Mouse (Mus musculus): ENCODE results near the gene Spata48. TPM values are rescaled to one million over a fixed set of nuclear protein-coding genes. Genes with fewer than 3 reads are reported as not detected.

Spata48 gene
- polyA plus RNA-seq, 1 experiment from 2014 or later = 1.7 TPM

DNA sequence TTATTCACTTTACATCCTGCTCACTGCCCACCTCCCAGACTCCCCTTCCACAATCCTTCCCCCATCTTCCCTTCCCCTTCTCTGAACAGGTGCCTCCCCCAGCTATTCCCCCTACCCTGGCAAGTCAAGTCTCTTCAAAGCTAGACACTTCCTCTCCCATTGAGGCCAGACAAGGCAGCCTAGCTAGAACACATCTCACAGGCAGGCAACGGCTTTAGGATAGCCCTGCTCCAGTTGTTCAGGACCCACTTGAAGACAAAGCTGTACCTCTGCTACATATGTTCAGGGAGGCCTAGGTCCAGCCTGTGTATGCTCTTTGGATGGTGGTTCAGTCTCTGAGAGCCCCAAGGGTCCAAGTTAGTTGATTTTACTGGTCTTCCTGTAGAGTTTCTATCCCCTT, 94.3 kb downstream of the Spata48 start:
- no peak overlapping the region for H3K4me3 ChIP-seq (ENCODE audit: low read length)

DNA sequence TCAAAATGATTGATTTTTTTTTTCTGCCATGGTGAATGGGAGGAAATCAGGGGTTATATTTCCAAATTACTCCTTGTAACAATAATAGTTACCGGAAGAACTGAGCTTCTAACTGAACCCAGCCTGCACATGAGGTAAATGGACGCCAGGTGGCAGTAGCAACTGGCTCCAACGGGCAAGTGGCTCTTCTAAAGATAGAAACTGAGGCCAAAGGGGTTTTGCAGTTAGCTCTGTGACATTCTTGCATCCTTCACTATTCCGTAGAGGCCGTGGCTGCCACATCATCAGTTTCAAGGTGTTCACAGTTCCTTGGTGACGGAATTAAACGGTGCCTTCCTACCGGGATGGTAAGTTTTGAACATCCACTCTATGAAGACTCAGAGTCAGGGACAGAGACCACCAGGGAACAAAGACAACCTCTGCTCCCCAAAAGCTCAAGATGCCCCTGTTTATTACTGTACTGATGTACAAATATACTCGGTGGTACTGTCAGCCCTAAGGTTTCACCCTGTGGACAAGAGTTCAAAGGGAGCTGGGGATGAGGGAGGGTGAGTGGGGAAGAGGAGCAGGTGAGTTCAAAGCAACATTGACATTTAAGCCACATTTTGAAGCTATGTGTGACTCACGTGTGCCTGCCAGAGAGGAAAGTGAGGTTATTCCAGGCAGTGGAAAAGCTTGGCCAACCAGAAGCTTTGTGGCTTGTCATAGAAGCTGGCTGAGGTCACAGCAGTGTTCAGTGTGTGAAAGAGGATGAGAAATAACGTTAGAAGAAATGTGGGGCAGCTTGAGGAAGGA, 95.5 kb downstream of the Spata48 start:
- Histone ChIP-seq H3K27me3 (ENCODE audit: control insufficient read depth, insufficient read depth, low read length) (no peaks in the 10 kb centered on the region), H3K4me1 (ENCODE audit: control insufficient read depth, insufficient read depth, low read length) (no peaks in the 10 kb centered on the region), H3K27ac (ENCODE audit: low read length) (no peak overlapping the region), H3K4me3 (ENCODE audit: low read length) (no peak overlapping the region), H3K36me3 (ENCODE audit: control insufficient read depth, insufficient read depth) (no peaks in the 10 kb centered on the region), H3K9me3 (replicated peaks; ENCODE audit: control insufficient read depth, low read length) (no peaks in the 10 kb centered on the region), H3K9ac (ENCODE audit: low read length) (no peak overlapping the region), H3K4me2 (ENCODE audit: low read depth, low read length) (no peak overlapping the region)
- 30% methylated on average over 11 of the region's 11 CpGs for WGBS
- 0 out of 2 replicates have a peak, but pooled peaks have one; percentile 37 for ATAC-seq (replicated peaks; ENCODE audit: extremely low read depth, insufficient read depth, low FRiP score)

More for the DNA sequence above, 94.3 kb downstream of the Spata48 start:
- no peaks in the 10 kb centered on the region for H3K4me1 ChIP-seq (ENCODE audit: control insufficient read depth, insufficient read depth, low read length)
- WGBS = 71% methylated on average over 1 of the region's 1 CpGs
- no peak overlapping the region for H3K9ac ChIP-seq (ENCODE audit: low read length)
- no peak for ATAC-seq (replicated peaks; ENCODE audit: extremely low read depth, insufficient read depth, low FRiP score)
- no peak overlapping the region for H3K27ac ChIP-seq (ENCODE audit: low read length)
- H3K27me3 ChIP-seq (ENCODE audit: control insufficient read depth, insufficient read depth, low read length) = no peaks in the 10 kb centered on the region
- no peaks in the 10 kb centered on the region for H3K9me3 ChIP-seq (replicated peaks; ENCODE audit: control insufficient read depth, low read length)
- H3K4me2 ChIP-seq (ENCODE audit: low read depth, low read length) = no peak overlapping the region
- no peaks in the 10 kb centered on the region for H3K36me3 ChIP-seq (ENCODE audit: control insufficient read depth, insufficient read depth)

- Histone ChIP-seq H3K4me3 (ENCODE audit: low read length) (no peak overlapping the region), H3K9ac (ENCODE audit: low read length) (no peak overlapping the region), H3K27ac (ENCODE audit: low read length) (no peak overlapping the region), H3K36me3 (ENCODE audit: control insufficient read depth, insufficient read depth) (no peaks in the 10 kb centered on the region), H3K27me3 (ENCODE audit: control insufficient read depth, insufficient read depth, low read length) (no peaks in the 10 kb centered on the region), H3K4me1 (ENCODE audit: control insufficient read depth, insufficient read depth, low read length) (no peaks in the 10 kb centered on the region), H3K9me3 (replicated peaks; ENCODE audit: control insufficient read depth, low read length) (no peaks in the 10 kb centered on the region), H3K4me2 (ENCODE audit: low read depth, low read length) (no peak overlapping the region)
- WGBS = 56% methylated on average over 3 of the region's 3 CpGs
- no peak for ATAC-seq (replicated peaks; ENCODE audit: extremely low read depth, insufficient read depth, low FRiP score)
Observed at GRCm38 (mm10) chr11:11558662-11559061, 96.8 kb downstream of the Spata48 start.

GRCm38 (mm10) chr11:11559099-11559686, 97.3 kb downstream of the Spata48 start:
- Histone ChIP-seq H3K27ac (ENCODE audit: low read length) (no peak overlapping the region), H3K36me3 (ENCODE audit: control insufficient read depth, insufficient read depth) (no peaks in the 10 kb centered on the region), H3K27me3 (ENCODE audit: control insufficient read depth, insufficient read depth, low read length) (no peaks in the 10 kb centered on the region), H3K9ac (ENCODE audit: low read length) (no peak overlapping the region), H3K9me3 (replicated peaks; ENCODE audit: control insufficient read depth, low read length) (no peaks in the 10 kb centered on the region), H3K4me2 (ENCODE audit: low read depth, low read length) (no peak overlapping the region), H3K4me1 (ENCODE audit: control insufficient read depth, insufficient read depth, low read length) (no peaks in the 10 kb centered on the region), H3K4me3 (ENCODE audit: low read length) (no peak overlapping the region)
- WGBS = 77% methylated on average over 7 of the region's 7 CpGs
- ATAC-seq (replicated peaks; ENCODE audit: extremely low read depth, insufficient read depth, low FRiP score) = no peak

GRCm38 (mm10) chr11:11561118-11561517, 99.2 kb downstream of the Spata48 start:
- H3K9ac ChIP-seq (ENCODE audit: low read length) = no peak overlapping the region
- H3K9me3 ChIP-seq (replicated peaks; ENCODE audit: control insufficient read depth, low read length) = no peaks in the 10 kb centered on the region
- WGBS = 84% methylated on average over 6 of the region's 6 CpGs
- H3K4me3 ChIP-seq (ENCODE audit: low read length) = no peak overlapping the region
- no peak for ATAC-seq (replicated peaks; ENCODE audit: extremely low read depth, insufficient read depth, low FRiP score)
- no peaks in the 10 kb centered on the region for H3K4me1 ChIP-seq (ENCODE audit: control insufficient read depth, insufficient read depth, low read length)
- no peaks in the 10 kb centered on the region for H3K36me3 ChIP-seq (ENCODE audit: control insufficient read depth, insufficient read depth)
- no peak overlapping the region for H3K27ac ChIP-seq (ENCODE audit: low read length)
- no peak overlapping the region for H3K4me2 ChIP-seq (ENCODE audit: low read depth, low read length)
- no peaks in the 10 kb centered on the region for H3K27me3 ChIP-seq (ENCODE audit: control insufficient read depth, insufficient read depth, low read length)

DNA sequence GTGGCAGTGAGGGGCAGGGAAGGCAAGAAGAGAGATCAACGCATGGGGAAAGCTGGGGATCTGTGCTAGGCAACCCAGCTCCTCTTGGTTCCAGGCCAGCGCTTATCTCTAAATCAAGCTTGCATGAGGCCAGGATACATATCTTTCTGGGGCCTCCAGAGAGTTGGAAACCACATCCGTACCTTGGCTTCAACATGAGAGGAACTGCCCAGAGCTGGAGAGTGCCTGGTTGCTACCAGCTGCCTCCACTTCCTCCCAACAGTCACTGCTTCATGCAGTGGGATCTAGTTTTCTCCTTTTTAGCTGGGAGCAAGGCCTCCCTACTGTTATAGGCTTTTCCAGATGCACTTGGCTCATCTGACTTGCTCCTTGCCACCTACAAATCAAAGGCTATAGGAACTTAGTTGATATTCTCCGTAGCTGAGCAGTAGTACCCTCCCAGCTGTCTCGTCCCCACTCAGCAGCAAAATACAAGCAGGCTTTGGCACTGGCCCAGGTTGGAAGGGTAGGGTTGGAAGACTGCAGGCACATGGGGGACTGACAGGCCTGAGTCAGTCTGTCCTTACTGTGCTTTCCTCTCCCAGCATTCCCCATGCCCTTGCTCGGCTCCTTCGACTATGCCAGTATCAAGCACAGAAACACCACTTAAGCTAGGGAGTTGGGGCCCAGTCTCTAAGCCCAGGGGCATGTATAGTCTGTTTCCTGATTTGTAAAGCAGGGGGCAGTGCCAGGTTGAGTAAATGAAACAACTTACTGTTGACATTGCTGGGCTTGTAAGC, 102.6 kb downstream of the Spata48 start:
- no peak overlapping the region for H3K4me3 ChIP-seq (ENCODE audit: low read length)
- 55% methylated on average over 7 of the region's 7 CpGs for WGBS
- H3K27ac ChIP-seq (ENCODE audit: low read length) = peak overlapping the region; percentile 33
- H3K9ac ChIP-seq (ENCODE audit: low read length) = no peak overlapping the region
- H3K27me3 ChIP-seq (ENCODE audit: control insufficient read depth, insufficient read depth, low read length) = no peaks in the 10 kb centered on the region
- peak; percentile 72 for ATAC-seq (replicated peaks; ENCODE audit: extremely low read depth, insufficient read depth, low FRiP score)
- no peak overlapping the region for H3K4me2 ChIP-seq (ENCODE audit: low read depth, low read length)
- H3K9me3 ChIP-seq (replicated peaks; ENCODE audit: control insufficient read depth, low read length) = no peaks in the 10 kb centered on the region
- no peaks in the 10 kb centered on the region for H3K4me1 ChIP-seq (ENCODE audit: control insufficient read depth, insufficient read depth, low read length)
- no peaks in the 10 kb centered on the region for H3K36me3 ChIP-seq (ENCODE audit: control insufficient read depth, insufficient read depth)

Other genes with a start within 250 kb of the Spata48 start
- gene Zpbp, start 314 bp downstream of the Spata48 start, polyA plus RNA-seq (2015; fragmentation: Nextera tagmentation; extraction: Ambion mirVana) = 0.66 and 0.67 TPM in 2 replicates
- gene 4930512M02Rik, start 165.7 kb downstream of the Spata48 start, polyA plus RNA-seq (2015; fragmentation: Nextera tagmentation; extraction: Ambion mirVana) = not detected in 2 replicates
- 3.9 and 15.1 TPM in 2 replicates for gene Ikzf1, start 222.9 kb downstream of the Spata48 start, polyA plus RNA-seq (2015; fragmentation: Nextera tagmentation; extraction: Ambion mirVana)

Data from heart, embryonic 16.5 days (tissue).